Mouse (Mus musculus): ENCODE results near the gene Vmn1r49.
"Not testable (repeated sequence)": the region's sequence is repeated elsewhere in the genome, so short reads cannot be mapped to it uniquely, and the experiment has no call there.

Gene Vmn1r49

DNA sequence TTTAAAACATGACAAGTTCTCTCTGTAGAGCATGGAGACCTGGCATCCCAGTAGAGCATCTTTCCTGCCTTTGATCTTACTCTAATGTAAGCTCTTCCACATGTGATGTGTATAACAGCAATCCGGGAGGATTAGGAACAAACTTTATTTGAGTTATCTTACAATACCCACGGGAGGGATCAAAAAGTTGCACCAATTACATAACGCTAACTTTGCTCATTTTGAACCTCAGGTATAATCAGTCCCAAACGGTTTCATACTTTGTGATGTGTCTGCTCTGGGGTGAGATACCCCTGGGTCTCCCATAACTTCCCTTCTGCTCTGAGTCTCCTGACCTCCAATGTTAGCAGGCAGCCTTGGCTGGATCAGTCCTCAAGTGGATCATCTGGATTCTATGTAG lies at the start of gene Vmn1r49:
TSS of gene Vmn1r49 (minus strand) at position 101 of the 400 bp plus-strand sequence.
- no peak for DNase-seq (ENCODE audit: low read depth)

DNA sequence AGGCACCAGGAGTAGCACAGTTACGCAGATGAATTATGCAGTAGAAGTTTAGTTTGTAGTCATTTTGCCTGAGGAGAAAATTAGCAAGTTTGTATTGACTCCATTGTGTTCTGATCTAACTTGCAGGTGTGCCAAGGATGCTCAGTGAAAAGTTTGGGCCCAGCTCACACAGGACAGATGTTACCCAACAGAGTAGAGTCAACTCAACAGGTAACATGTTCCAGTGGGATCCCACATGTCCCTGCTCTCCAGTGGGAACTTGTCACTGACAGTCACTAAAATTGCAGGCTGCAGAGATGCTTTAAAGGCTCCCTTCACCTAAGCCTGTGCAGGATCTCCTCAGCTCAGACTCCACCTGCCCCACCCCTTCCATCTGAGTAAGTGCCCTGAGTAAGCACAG lies 44.0 kb upstream of the Vmn1r49 start, which contains the start of gene Vmn1r51:
TSS of gene Vmn1r51 (plus strand) at position 301 of the 400 bp plus-strand sequence.
- DNase-seq (ENCODE audit: low read depth): not testable (repeated sequence)

DNA sequence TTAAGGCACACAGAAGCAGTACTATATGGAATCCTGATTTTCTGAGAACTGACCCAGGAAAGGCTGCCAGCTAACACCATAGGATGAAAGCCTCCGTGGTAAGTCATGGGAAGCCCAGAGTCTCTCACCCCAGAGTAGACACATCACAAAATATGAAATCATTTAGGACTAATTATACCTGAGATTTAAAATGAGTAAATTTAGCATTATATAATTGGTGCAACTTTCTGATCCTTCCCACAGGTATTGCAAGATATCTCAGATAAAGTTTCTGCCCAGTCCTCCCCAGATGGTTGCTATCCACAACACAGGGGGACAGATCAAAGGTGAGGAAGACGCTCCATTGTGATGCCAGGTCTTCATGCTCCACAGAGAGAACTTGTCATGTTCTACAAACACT lies 22.8 kb upstream of the Vmn1r49 start, which contains the start of gene Vmn1r50:
TSS of gene Vmn1r50 (plus strand) at position 301 of the 400 bp plus-strand sequence.
- no peak for DNase-seq (ENCODE audit: low read depth)

DNA sequence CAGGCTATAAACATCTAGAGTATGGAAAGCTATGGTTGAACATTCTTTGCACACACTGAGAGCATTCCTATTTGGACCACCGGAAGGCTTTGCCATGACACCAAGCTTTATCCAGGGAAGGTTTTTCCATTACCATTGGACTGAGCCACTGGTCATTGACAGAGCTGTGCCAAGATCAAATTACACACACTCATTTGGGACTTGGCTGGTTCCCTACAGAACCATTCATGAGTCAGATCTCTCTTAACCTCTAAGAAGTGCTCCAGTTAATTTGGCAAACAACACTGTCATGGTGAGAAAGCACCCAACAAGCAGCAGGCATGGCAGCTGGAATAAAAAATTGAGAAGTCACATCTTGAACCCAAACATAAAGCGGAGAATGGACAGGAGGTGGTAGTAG lies 22.3 kb upstream of the Vmn1r49 start:
- DNase-seq (ENCODE audit: low read depth): no peak

DNA sequence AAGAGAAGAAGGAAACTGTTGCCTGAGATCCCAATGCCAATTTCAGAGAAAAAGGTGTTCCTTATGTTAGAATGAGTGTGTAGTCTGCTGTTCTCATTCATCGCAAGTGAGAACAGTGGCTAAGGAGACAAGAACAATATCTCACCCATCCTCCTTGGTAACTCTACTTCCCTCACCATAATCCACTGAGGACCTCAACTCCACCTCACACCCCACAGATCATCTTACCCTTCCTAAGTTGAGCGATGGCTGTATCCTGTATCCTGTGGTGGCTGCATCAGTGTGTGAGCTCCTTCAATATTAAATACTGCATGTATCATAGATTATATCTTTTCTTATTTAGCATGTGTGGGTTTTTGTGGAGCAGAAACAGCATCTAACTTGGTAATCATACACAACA lies 41.6 kb downstream of the Vmn1r49 start, which contains the start of gene Vmn1r48:
TSS of gene Vmn1r48 (minus strand) at position 101 of the 400 bp plus-strand sequence.
- not testable (repeated sequence) for DNase-seq (ENCODE audit: low read depth)
